Mouse (Mus musculus) cerebellum, postnatal 14 days (tissue): ENCODE results near the gene Tmem237.
A peak's percentile ranks its signal among the peaks of the same experiment; 100 is the strongest.

Source experiments
- DNase-seq, 2 experiments: peaks; one replicate each; pipeline ENCODE4 v3.0.0; 2021; ENCODE audit warnings: mixed read lengths in 2 of 2

Gene Tmem237

GRCm38 (mm10) chr1:59119720-59120457, at the start of gene Tmem237:
TSS of gene Tmem237 (minus strand) at chr1:59120408.
- DNase-seq = peak; percentile 93 to 94

GRCm38 (mm10) chr1:59169586-59169985, 49.4 kb upstream of the Tmem237 start:
- no peak for DNase-seq

GRCm38 (mm10) chr1:59168556-59168955, 48.3 kb upstream of the Tmem237 start:
- DNase-seq = no peak

- DNase-seq = no peak
These were observed 47.6 kb upstream of the Tmem237 start for GRCm38 (mm10) chr1:59167654-59168425.

GRCm38 (mm10) chr1:59166232-59166905, 46.2 kb upstream of the Tmem237 start:
- no peak for DNase-seq

- no peak for DNase-seq
These were observed 43.7 kb upstream of the Tmem237 start for GRCm38 (mm10) chr1:59163918-59164317.

- DNase-seq = peak in 1 of 2 experiments; percentile 24
These were observed 42.8 kb upstream of the Tmem237 start, which contains the start of gene Mpp4 for GRCm38 (mm10) chr1:59163030-59163461. TSS of gene Mpp4 (minus strand) at chr1:59163389.

GRCm38 (mm10) chr1:59162309-59163024, 42.3 kb upstream of the Tmem237 start:
- peak; percentile 24 to 37 for DNase-seq

- peak in 1 of 2 experiments; percentile 23 for DNase-seq
These were observed 41.2 kb upstream of the Tmem237 start for GRCm38 (mm10) chr1:59161396-59161795.

- no peak for DNase-seq
These were observed 40.7 kb upstream of the Tmem237 start for GRCm38 (mm10) chr1:59160871-59161270.

GRCm38 (mm10) chr1:59159136-59159535, 38.9 kb upstream of the Tmem237 start:
- DNase-seq = no peak

GRCm38 (mm10) chr1:59158498-59158897, 38.3 kb upstream of the Tmem237 start:
- peak; percentile 22 to 35 for DNase-seq

- DNase-seq = no peak
These were observed 37.6 kb upstream of the Tmem237 start for GRCm38 (mm10) chr1:59157846-59158245.

GRCm38 (mm10) chr1:59152346-59152745, 32.1 kb upstream of the Tmem237 start:
- no peak for DNase-seq

- DNase-seq = no peak
These were observed 30.3 kb upstream of the Tmem237 start for GRCm38 (mm10) chr1:59150542-59150941.

- peak; percentile 40 to 50 for DNase-seq
These were observed 24.3 kb upstream of the Tmem237 start for GRCm38 (mm10) chr1:59144543-59144942.

GRCm38 (mm10) chr1:59142809-59143208, 22.6 kb upstream of the Tmem237 start:
- peak; percentile 61 to 79 for DNase-seq

- DNase-seq = no peak
These were observed 14.2 kb upstream of the Tmem237 start for GRCm38 (mm10) chr1:59134419-59134818.

GRCm38 (mm10) chr1:59128879-59129278, 8.7 kb upstream of the Tmem237 start:
- no peak for DNase-seq

- DNase-seq = no peak
These were observed 5.3 kb upstream of the Tmem237 start for GRCm38 (mm10) chr1:59125558-59125957.

- no peak for DNase-seq
These were observed 9.7 kb downstream of the Tmem237 start for GRCm38 (mm10) chr1:59110524-59110923.

GRCm38 (mm10) chr1:59102071-59102470, 18.1 kb downstream of the Tmem237 start:
- DNase-seq = no peak

- DNase-seq = no peak
These were observed 19.2 kb downstream of the Tmem237 start for GRCm38 (mm10) chr1:59101020-59101419.
